Mouse (Mus musculus) right cerebral cortex, postnatal 14 days (tissue): ENCODE data around the gene Rgs3.
"Not testable (repeated sequence)": the region's sequence is repeated elsewhere in the genome, so short reads cannot be mapped to it uniquely, and the experiment has no call there.

Source experiments
- DNase-seq: peaks from one replicate; pipeline ENCODE4 v3.0.0; 2022

Gene Rgs3

DNA sequence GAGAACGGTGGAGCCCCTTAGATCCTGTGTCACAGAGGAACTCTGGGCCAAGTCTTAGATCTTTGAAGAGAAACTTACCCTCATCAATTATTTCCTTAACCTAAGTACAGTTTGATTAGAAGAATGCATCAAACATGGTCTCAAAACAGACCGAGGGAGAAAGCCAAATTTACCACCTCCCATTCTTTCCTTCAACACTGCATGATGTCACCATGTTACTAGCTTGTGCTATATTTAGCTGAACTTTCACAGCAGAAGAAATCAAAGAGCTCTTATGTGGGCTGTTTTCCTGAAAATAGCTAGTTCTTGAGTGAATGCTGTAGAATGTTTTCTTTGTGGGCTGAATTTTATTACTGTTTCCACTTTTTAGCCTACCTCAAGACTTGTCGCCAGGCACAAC, 2.2 kb upstream of the Rgs3 start:
- DNase-seq = no peak

GRCm38 (mm10) chr4:62560963-62561629, 1.4 kb downstream of the Rgs3 start:
- peak; percentile 68 for DNase-seq

GRCm38 (mm10) chr4:62561630-62562001, 2.0 kb downstream of the Rgs3 start:
- DNase-seq = no peak

DNA sequence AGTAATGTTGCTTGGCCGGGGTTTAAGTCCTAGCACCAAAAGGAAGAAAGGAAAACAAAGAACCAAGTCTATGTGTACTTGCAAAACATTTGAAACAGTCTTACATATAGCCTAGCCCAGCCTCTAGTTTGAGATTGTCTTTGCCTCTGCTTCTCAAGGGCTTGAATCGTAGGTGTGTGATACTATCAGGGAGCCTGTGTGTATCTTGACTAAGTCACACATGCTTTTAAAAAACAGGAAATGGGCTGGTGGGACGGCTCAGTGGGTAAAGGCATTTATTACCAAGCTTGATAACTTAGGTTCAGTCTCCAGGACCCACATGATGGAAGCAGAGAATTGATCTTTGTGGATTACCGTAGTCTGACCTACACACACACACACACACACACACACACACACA, 2.4 kb downstream of the Rgs3 start:
- DNase-seq = no peak

- DNase-seq = no peak
Measured at GRCm38 (mm10) chr4:62566530-62566929, 6.9 kb downstream of the Rgs3 start.

DNA sequence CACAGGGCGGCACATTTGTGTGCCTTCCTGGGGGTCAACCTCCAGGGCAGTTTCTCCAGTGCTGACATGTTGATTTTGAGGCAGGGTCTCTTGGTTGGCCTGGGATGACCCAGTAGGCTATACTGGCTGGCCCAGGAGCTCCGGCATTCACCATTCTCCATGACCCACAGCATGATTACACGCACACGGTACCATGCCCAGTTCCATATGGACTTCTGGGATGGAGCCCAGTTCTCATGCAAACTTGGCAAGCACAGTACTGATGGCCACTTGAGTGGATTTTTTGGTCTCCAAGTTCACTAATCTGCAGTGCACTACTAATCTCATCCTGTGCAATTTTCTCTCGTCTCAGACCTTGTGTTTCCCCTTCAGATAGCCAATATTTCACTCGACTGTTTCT, 8.0 kb downstream of the Rgs3 start:
- DNase-seq = no peak

- DNase-seq = no peak
Measured at GRCm38 (mm10) chr4:62568359-62568758, 8.7 kb downstream of the Rgs3 start.

DNA sequence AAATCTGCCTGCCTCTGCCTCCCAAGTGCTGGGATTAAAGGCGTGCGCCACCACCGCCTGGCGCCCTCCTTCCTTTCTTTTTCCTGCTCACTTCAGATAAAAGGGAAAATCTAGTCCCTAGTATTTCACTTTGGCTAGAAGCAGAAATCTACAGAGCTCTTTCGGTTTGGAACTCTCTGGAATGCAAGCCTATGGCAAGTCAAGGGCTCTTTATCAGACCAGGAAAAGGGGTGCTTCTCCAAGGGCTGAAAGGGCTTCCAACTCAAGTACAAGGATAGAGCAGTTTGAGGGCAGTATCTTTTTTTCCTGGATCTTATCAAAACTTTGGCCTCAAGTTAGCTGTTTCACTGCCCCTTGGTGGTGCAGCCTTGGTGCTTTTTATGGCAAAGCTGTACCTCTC, 10.0 kb downstream of the Rgs3 start:
- DNase-seq = no peak

DNA sequence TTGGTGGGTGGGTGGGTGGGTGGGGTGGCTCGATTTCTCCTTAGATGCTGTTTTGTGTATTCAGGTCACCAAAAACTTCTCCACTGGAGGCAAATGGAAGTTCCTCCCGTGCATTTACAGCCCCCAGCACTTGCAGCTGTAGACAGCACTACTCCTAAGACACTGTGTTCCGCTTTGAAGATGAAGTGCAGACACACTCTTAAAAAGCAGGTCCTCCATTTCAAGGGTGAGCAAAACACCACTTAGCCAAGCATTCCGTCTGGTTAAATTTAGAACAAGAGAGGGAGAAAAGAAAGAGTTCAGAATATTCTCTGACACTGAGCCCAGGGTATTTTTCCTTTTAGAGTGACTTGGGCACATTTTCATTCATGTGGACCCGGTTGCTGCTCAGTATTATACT, 10.4 kb downstream of the Rgs3 start:
- no peak for DNase-seq

DNA sequence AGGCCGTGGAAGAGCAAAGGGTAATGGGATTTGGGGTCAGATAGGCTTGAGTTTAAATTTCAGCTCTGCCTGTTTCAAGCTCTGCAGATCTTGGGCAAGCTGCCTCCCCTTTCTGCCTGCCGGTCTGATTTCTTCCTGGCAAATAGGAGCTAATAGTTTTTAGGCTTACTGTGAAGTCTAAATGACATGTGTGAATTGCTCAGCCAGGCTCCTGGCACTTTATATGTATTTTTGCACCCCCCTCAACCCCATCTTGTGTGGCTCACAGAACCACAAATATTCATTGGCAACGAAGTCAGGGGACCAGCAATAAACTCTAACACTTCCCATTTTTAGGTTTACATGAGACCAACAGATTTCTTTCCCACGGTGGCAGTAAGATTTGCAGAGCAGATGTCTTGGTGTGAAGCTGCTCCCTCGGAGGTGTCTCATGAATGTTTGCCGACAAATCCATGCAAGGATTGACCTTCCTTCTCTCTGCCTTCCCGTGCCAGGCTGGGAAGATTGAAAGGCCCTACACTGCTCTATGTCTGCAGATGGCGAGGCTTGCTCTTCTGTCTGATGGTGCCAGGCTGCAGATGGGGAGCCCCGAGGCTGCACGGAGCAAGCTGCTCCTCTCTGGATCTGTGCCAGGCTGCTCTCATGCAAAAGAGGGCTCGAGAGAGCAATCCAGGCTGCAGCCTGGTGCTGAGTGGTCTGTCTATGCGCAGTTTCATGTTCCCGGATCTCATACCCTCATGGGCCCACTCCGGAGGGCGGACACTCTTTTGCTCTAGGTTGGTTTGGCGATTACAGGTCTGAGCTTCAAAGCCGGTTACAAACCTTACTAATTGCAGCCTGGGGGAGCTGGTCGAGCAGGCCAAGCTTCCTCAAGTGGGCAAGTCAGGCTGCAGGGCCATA, 23.0 kb downstream of the Rgs3 start:
- DNase-seq = peak; percentile 77

DNA sequence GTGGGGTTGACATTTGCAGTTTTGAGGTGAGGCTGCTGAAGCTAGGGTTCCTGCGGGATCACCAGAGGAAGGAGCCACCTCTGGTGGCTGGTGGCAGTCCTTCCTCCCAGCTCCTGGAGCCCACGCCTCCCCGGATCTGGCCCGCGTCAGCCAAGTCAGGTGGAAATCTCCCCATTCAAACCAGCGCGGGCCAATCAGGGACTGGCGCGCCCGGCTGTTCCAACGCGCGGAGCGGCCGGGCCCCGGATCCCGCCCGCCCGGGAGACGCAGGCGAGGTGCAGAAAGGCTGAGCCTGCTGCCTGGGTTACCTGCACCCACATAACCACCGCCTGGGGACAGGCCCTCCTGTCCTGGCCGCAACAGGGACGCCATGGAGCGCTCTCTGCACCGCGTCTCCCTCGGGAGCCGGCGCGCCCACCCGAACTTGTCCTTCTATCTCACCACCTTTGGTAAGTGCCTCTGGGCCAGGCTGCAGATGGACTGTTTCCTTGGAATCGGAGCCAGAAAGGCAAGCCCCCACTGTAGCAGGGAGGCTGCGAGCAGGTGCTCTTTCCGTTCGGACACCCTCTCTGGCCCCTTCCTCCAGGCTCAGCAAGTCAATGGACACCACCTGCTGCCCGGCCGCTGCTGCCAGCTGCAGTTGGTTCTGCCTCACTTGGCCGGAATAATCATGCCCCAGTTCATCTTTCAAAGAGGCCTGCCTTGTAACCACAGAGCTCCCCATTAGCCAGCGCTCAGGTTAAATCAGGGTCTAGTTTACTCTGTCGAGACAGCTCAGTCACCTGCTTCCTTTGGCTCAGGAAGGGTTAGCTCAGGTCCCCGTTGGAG, 23.8 kb downstream of the Rgs3 start:
- DNase-seq = peak; percentile 37

DNA sequence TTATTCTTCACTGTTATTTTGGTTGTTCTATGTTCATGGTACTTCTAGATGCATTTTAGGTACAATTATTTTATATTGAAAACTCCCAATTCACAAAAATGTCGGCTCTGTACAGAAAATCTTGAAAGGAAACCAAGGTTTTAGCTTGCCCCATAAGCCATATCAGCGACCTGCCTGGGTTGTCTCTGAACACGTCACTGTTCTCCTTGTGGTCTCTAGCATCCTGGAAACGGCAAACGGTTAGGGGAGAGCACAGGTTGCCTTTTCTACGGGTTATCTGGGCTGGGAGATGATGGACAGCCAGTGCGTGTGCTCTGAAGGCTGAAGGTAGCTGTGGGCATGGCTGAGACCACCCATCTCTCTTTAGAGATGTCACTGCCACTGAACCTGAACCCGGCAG, 27.4 kb downstream of the Rgs3 start:
- DNase-seq = no peak

DNA sequence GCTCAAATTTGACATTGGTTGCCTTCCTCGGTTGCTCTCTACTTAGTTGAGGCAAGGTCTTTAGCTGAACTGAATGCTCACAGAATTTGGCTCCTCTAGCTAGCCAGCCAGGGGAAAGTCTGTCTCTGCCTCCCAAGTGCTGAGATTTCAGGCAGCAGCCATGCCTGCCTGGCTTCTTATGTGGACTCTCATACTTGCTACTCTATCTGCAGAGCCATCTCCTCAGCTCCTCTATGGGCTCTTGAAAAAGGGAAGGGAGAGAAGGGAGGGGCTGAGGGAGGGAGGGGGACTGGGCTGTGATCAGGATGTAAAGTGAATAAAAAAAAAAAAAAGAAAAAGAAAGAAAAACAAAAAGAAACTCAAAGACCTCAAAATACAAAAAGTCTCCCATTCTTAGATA, 31.2 kb downstream of the Rgs3 start:
- no peak for DNase-seq

- DNase-seq = no peak
Measured at GRCm38 (mm10) chr4:62591326-62591725, 31.7 kb downstream of the Rgs3 start.

- DNase-seq = not testable (repeated sequence)
Measured at GRCm38 (mm10) chr4:62593546-62594240, 34.0 kb downstream of the Rgs3 start.

DNA sequence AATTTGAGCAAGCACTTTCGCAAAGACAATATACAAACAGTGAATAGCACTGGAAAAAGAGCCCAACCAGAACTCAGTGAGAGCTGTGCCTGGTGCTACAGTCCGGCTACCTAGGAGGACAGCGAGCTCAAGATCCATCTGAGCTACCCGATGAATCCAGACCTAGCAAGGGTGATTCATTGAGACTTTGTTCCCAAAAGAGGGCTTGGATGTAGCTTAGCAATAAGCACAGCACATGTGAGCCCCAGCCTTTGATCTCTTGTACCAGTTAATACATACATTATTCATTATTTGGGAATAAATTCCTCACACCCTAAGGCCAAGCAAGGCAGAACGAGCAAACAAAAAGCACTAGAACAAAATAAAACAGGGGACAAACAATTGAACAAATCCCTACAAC, 34.8 kb downstream of the Rgs3 start:
- DNase-seq = no peak

GRCm38 (mm10) chr4:62596051-62596450, 36.4 kb downstream of the Rgs3 start:
- DNase-seq = no peak

GRCm38 (mm10) chr4:62600549-62600948, 40.9 kb downstream of the Rgs3 start:
- no peak for DNase-seq

DNA sequence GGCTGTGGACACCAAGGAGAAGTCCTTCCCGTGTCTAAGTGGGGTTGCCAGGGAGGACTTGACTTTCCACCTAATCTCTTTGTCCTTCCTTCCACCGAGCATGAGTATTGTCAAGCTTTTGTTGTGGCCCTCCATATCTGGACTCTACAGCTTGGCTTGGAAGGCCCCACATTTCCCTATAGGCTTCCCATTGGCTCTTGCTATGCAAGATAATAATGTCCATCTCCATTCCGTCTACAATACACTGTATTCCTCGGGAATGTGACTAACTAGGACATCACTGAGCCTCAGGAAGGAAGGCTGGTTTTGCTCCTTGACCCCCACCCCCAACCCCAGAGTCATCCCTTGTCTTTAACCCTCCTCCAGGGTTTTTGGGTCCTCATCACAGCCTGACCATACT, 44.0 kb downstream of the Rgs3 start:
- no peak for DNase-seq

DNA sequence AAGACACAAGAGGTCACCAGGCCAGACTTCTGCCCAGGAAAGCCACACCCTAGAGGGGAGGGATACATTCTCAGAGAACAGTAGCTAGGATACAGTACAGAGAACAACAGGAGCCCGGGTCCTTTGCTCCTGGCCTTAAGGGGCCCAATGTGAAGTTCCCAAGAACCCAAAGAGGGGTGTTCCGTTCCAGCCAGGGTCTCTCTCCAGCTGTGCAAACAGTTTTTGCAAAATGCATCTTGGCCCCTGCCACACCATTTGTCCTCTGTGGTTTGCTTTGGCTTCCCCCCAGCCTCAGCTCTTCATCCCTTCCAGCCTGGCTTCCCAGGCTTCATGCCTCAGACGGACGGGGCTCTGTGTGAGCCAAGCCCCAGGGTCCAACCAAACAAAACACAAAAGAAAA, 44.4 kb downstream of the Rgs3 start:
- DNase-seq = no peak

DNA sequence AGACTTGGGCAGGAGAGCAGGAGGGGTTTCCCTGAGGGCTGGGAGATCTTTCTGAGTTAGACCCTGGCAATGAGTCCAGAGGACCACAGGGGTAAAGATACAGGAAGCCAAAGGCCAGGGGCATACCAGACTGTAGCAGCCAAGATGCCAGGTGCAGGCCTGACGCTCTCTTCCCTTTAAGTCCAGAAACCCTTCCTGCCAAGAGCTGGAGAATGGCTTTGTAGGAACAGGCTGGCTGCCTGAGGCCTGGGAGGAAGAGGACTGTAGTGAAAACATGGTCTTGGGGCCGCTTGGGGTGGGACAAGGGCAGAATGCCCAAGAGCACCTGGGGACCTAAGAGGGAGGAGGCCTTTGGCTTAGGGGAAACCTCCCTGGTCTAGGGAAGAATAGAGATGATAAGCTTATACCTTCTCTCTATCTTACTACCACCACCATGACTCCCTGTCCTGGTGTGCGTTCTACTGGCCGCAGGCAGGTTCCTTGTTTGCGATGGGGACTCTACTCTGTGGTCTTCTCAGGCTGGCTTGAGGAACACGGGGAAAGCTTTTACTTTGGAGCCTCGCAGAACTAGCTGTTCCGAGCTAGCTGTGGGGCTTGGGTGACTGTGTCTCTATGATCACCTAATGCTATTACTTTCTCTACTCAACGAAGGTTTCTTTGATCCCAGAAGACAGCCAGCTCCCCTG, 46.4 kb downstream of the Rgs3 start:
- no peak for DNase-seq

- DNase-seq = no peak
Measured at GRCm38 (mm10) chr4:62606542-62606882, 46.9 kb downstream of the Rgs3 start.

GRCm38 (mm10) chr4:62606905-62607304, 47.3 kb downstream of the Rgs3 start:
- DNase-seq = no peak
